Mouse (Mus musculus) hindbrain, embryonic 14.5 days (tissue): ENCODE measurements at regions not wholly inside any gene's neighbourhood (a gene's known extent, or its start where the extent isn't known, plus 50 kb on each side); places are given as distances from the start of the nearest gene placed in this dataset.
"Not testable (repeated sequence)": the region's sequence is repeated elsewhere in the genome, so short reads cannot be mapped to it uniquely, and the experiment has no call there.

Experiments used
- ATAC-seq: fragments of 200-750 bp; cut with Nextera tagmentation; 2 replicates; pipeline ENCODE4 v1.8.0; 2017; ENCODE audit warnings: moderate number of reproducible peaks, mild to moderate bottlenecking, moderate TSS enrichment, moderate library complexity; ENCODE audit not compliant: low FRiP score
- DNase-seq: peaks from one replicate; pipeline ENCODE4 v3.0.0-alpha.2; 2015; ENCODE audit warnings: low spot score
- H3K27ac ChIP-seq: fragments of 300-500 bp; sonication (generic); 2 replicates; pipeline ENCODE4 v1.5.1; 2014; ENCODE audit warnings: mild to moderate bottlenecking, moderate library complexity
- H3K27me3 ChIP-seq: fragments of 300-500 bp; sonication (generic); 2 replicates; pipeline ENCODE4 v1.6.1; 2014; ENCODE audit warnings: mild to moderate bottlenecking, low read length, mixed read lengths; ENCODE audit not compliant: control insufficient read depth, insufficient read depth
- H3K36me3 ChIP-seq: fragments of 300-500 bp; sonication (generic); replicated peaks from 2 replicates; pipeline ENCODE4 v1.6.1; 2014; ENCODE audit not compliant: control insufficient read depth, insufficient read depth
- H3K4me1 ChIP-seq: fragments of 300-500 bp; sonication (generic); replicated peaks from 2 replicates; pipeline ENCODE4 v1.6.1; 2014; ENCODE audit warnings: antibody characterized with exemption, low read length, mixed read lengths; ENCODE audit not compliant: control insufficient read depth, insufficient read depth
- H3K4me2 ChIP-seq: fragments of 300-500 bp; sonication (generic); replicated peaks from 2 replicates; pipeline ENCODE4 v1.6.1; 2014; ENCODE audit warnings: mild to moderate bottlenecking, moderate library complexity
- H3K4me3 ChIP-seq: fragments of 300-500 bp; sonication (generic); replicated peaks from 2 replicates; pipeline ENCODE4 v1.5.1; 2014; ENCODE audit warnings: mild to moderate bottlenecking, low read length
- H3K9ac ChIP-seq: fragments of 300-500 bp; sonication (generic); 2 replicates; pipeline ENCODE4 v1.6.1; 2014
- H3K9me3 ChIP-seq: fragments of 300-500 bp; sonication (generic); 2 replicates; pipeline ENCODE4 v1.6.1; 2016; ENCODE audit warnings: low read length; ENCODE audit not compliant: control insufficient read depth
- WGBS: fragments of 180-500 bp; shearing (Covaris S2); extraction: QIAGEN DNeasy Blood & Tissue Kit; methylation state at CpG from one replicate; pipeline ENCODE4 v1.1.7; 2014; 5-methylcytosine and 5-hydroxymethylcytosine counted together

DNA sequence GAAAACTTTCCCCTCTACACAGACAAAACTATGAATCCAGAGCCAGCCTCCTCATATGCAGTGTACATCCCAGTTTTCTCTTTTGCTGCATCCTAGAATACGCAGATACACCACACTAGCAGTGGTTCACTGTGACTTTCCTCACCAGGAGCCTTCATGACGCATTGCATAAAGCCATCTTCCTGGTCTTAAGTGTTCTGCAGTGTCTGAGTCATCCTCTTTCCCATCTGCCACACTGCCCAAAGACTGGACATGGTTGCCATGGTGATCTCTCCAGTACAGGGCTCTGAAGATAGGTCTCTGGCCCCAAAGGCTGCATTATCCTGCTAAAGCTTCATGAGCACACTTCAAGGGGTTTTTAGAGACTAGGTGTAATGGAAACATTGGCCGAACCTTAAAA, 65.8 kb downstream of the 1700018G05Rik start:
- WGBS: 100% methylated on average over 1 of the region's 3 CpGs
- not testable (repeated sequence) for H3K36me3 ChIP-seq, H3K27ac ChIP-seq, H3K4me1 ChIP-seq, H3K9me3 ChIP-seq, H3K9ac ChIP-seq, DNase-seq, ATAC-seq, H3K4me3 ChIP-seq, H3K4me2 ChIP-seq, H3K27me3 ChIP-seq
